Mouse (Mus musculus) erythroblast, embryonic 14.5 days (primary cell): ENCODE results near the gene Pla2g2d.

Experiments used
- GATA1 ChIP-seq: IDR thresholded peaks from 2 replicates; pipeline ENCODE4 v1.6.1; 2012; ENCODE audit warnings: low read length, inconsistent platforms, mixed read lengths
- TAL1 ChIP-seq: IDR thresholded peaks from 3 replicates; pipeline ENCODE4 v1.6.1; 2012; ENCODE audit warnings: low read length, inconsistent platforms, mixed read lengths

DNA sequence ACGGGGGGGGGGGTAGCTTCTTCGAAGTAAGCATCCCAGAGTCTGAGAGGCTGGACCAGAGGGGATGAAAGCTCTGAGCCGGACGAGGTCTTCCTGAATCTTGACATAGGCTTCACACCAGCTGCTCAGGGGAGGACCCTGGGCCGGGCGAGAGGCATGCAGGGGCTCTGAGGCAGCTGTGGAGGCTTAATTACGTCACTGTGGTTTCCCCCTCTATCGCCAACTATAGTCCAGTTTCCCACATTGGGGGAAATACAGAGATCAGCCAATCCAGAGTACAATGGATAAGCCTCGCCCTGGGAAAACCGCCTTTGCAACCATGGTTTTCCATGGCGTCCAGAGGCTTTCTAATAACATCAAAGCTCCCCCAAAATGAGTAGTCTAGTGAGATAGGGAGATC lies 51.6 kb downstream of the Pla2g2d start:
- no peak for TF ChIP-seq TAL1
- TF ChIP-seq GATA1: no peak
